ENCODE assay signal across 8 mouse cellular contexts in the genomic region with DNA sequence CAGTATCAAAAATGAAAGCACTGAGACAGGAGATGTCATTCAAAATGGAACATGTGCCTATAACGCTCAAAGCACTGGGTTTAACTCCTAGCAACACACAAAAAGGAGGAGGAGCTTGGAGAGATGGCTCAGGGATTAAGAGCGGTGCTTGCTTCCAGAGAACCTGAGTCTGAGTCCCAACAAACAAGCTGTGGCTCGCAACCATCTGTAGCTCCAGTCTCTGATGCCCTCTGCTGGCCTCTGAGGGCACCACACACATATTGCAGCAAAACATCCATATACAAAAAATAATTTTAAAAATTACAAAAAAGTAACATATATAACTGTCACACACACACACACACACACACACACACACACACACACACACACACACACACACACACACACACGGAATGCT. TPM values are rescaled to one million over a fixed set of nuclear protein-coding genes. Genes with fewer than 3 reads are reported as not detected.
DNase-seq lines count a peak whose midpoint lies in the region; ATAC-seq and TF ChIP-seq lines count a peak whose summit lies in the region.

No protein-coding gene starts in this region.

- no peak overlapping the region for H3K4me2 ChIP-seq in midbrain, postnatal 0 days (ENCODE audit: low read depth, low read length, poor library complexity, severe bottlenecking)
- H3K4me2 ChIP-seq in midbrain, embryonic 13.5 days (replicated peaks), result no peak overlapping the region
- H3K4me2 ChIP-seq in hindbrain, embryonic 14.5 days (replicated peaks), result no peak overlapping the region

- no peaks in the 10 kb centered on the region for H3K4me1 ChIP-seq in midbrain, postnatal 0 days (ENCODE audit: insufficient read depth, low read length)
- H3K4me1 ChIP-seq in midbrain, embryonic 13.5 days (replicated peaks), result no peaks in the 10 kb centered on the region
- no peaks in the 10 kb centered on the region for H3K4me1 ChIP-seq in small intestine, adult 2 months (ENCODE audit: control insufficient read depth, insufficient read depth, insufficient read length, low read length)
- H3K4me1 ChIP-seq in hindbrain, embryonic 14.5 days (replicated peaks; ENCODE audit: control insufficient read depth, insufficient read depth, low read length), result no peaks in the 10 kb centered on the region

- ATAC-seq in midbrain, postnatal 0 days (ENCODE audit: low FRiP score), result no peak
- no peak for ATAC-seq in midbrain, embryonic 13.5 days
- no peak for ATAC-seq in hindbrain, embryonic 14.5 days (ENCODE audit: low FRiP score)

- no peaks in the 10 kb centered on the region for H3K27me3 ChIP-seq in midbrain, postnatal 0 days (ENCODE audit: insufficient read depth, low read length)
- no peaks in the 10 kb centered on the region for H3K27me3 ChIP-seq in midbrain, embryonic 13.5 days
- H3K27me3 ChIP-seq in small intestine, adult 2 months (ENCODE audit: control insufficient read depth, insufficient read depth, low read length), result no peaks in the 10 kb centered on the region
- no peaks in the 10 kb centered on the region for H3K27me3 ChIP-seq in hindbrain, embryonic 14.5 days (ENCODE audit: control insufficient read depth, insufficient read depth, low read length)

- peak; percentile 9 to 11 for DNase-seq in frontal cortex, postnatal 36 days (ENCODE audit: low spot score in 2 of 2)
- no peak for DNase-seq in frontal cortex, postnatal 10 days (ENCODE audit: low spot score in 2 of 2)
- DNase-seq in midbrain, postnatal 0 days (ENCODE audit: low spot score), result peak; percentile 51
- DNase-seq in ZHBTc4 (ENCODE audit: low read depth, low spot score), result peak; percentile 74
- peak; percentile 9 for DNase-seq in layer of hippocampus, adult 9-10 months (ENCODE audit: low spot score)
- DNase-seq in hindbrain, embryonic 14.5 days (ENCODE audit: low spot score), result no peak

- peak; percentile 66 for TF ChIP-seq CTCF in midbrain, postnatal 0 days (IDR thresholded peaks at IDR 0.05)
- TF ChIP-seq CTCF in small intestine, adult 2 months (IDR thresholded peaks at IDR 0.05; ENCODE audit: extremely low read depth, insufficient read length, insufficient replicate concordance, low read depth, low read length), result peak; percentile 65; the same call in 1 of the 2 replicates

- no peak for TF ChIP-seq POLR2A in small intestine, adult 2 months (IDR thresholded peaks at IDR 0.05; ENCODE audit: low read depth, low read length)

- H3K36me3 ChIP-seq in midbrain, postnatal 0 days (ENCODE audit: insufficient read depth, low read length), result no peaks in the 10 kb centered on the region
- peaks cover 23% of the 10 kb centered on the region for H3K36me3 ChIP-seq in midbrain, embryonic 13.5 days
- H3K36me3 ChIP-seq in small intestine, adult 2 months (ENCODE audit: control insufficient read depth, insufficient read depth, low read length), result peaks cover 1% of the 10 kb centered on the region
- no peaks in the 10 kb centered on the region for H3K36me3 ChIP-seq in hindbrain, embryonic 14.5 days (replicated peaks; ENCODE audit: control insufficient read depth, insufficient read depth)

- no peak overlapping the region for H3K9ac ChIP-seq in midbrain, postnatal 0 days (replicated peaks; ENCODE audit: low read length, poor library complexity, severe bottlenecking)
- no peak overlapping the region for H3K9ac ChIP-seq in midbrain, embryonic 13.5 days (replicated peaks)
- H3K9ac ChIP-seq in hindbrain, embryonic 14.5 days, result no peak overlapping the region

- no peak overlapping the region for H3K4me3 ChIP-seq in midbrain, postnatal 0 days (ENCODE audit: low read depth, low read length)
- no peak overlapping the region for H3K4me3 ChIP-seq in midbrain, embryonic 13.5 days (replicated peaks)
- no peak overlapping the region for H3K4me3 ChIP-seq in small intestine, adult 2 months (ENCODE audit: low read depth, low read length)
- no peak overlapping the region for H3K4me3 ChIP-seq in hindbrain, embryonic 14.5 days (replicated peaks; ENCODE audit: low read length)

- H3K9me3 ChIP-seq in midbrain, postnatal 0 days (ENCODE audit: low read length), result no peaks in the 10 kb centered on the region
- H3K9me3 ChIP-seq in midbrain, embryonic 13.5 days, result 0 out of 2 replicates have a peak, but pooled peaks cover 2% of the 10 kb centered on the region
- no peaks in the 10 kb centered on the region for H3K9me3 ChIP-seq in hindbrain, embryonic 14.5 days (ENCODE audit: control insufficient read depth, low read length)

- no peak overlapping the region for H3K27ac ChIP-seq in midbrain, postnatal 0 days (ENCODE audit: low read depth, low read length)
- H3K27ac ChIP-seq in midbrain, embryonic 13.5 days, result no peak overlapping the region
- H3K27ac ChIP-seq in small intestine, adult 2 months (ENCODE audit: insufficient read depth, low read depth, low read length), result no peak overlapping the region
- H3K27ac ChIP-seq in hindbrain, embryonic 14.5 days, result no peak overlapping the region

- WGBS in midbrain, postnatal 0 days, result 83% methylated on average over 4 of the region's 4 CpGs
- 67% methylated on average over 4 of the region's 4 CpGs for WGBS in midbrain, embryonic 13.5 days
- WGBS in small intestine, adult 2 months, result 85% methylated on average over 4 of the region's 4 CpGs
- WGBS in hindbrain, embryonic 14.5 days, result 73% methylated on average over 4 of the region's 4 CpGs

RNA-seq across cellular contexts. Expression of gene Fanca, which starts 28.2 kb away (rescaled TPM):
- 4.2 and 17.6 TPM in 2 replicates for total RNA-seq in midbrain, postnatal 0 days (2014; rRNA removed)
- polyA plus RNA-seq in midbrain, postnatal 0 days (2015; fragmentation: Nextera tagmentation; extraction: Ambion mirVana), result 3.0 and 3.3 TPM in 2 replicates
- polyA plus RNA-seq in midbrain, embryonic 13.5 days (2015; fragmentation: Nextera tagmentation; extraction: Ambion mirVana), result 14.0 and 15.2 TPM in 2 replicates
- polyA plus RNA-seq in small intestine, adult 2 months (2012; rRNA removed), result 10.9 and 14.1 TPM in 2 replicates
- polyA plus RNA-seq in hindbrain, embryonic 14.5 days (2014; fragmentation: Nextera tagmentation; extraction: Ambion mirVana), result 7.4 and 8.3 TPM in 2 replicates

RNA-seq across cellular contexts. Expression of gene Vps9d1, which starts 36.0 kb away (rescaled TPM):
- 77.4 and 88.9 TPM in 2 replicates for total RNA-seq in midbrain, postnatal 0 days (2014; rRNA removed)
- 66.1 and 70.7 TPM in 2 replicates for polyA plus RNA-seq in midbrain, postnatal 0 days (2015; fragmentation: Nextera tagmentation; extraction: Ambion mirVana)
- polyA plus RNA-seq in midbrain, embryonic 13.5 days (2015; fragmentation: Nextera tagmentation; extraction: Ambion mirVana), result 51.5 and 53.4 TPM in 2 replicates
- 48.3 and 106 TPM in 2 replicates for polyA plus RNA-seq in small intestine, adult 2 months (2012; rRNA removed)
- polyA plus RNA-seq in hindbrain, embryonic 14.5 days (2014; fragmentation: Nextera tagmentation; extraction: Ambion mirVana), result 57.7 and 58.8 TPM in 2 replicates

RNA-seq across cellular contexts. Expression of gene Zfp276, which starts 36.2 kb away (rescaled TPM):
- total RNA-seq in midbrain, postnatal 0 days (2014; rRNA removed), result 37.9 and 42.1 TPM in 2 replicates
- 15.4 and 17.8 TPM in 2 replicates for polyA plus RNA-seq in midbrain, postnatal 0 days (2015; fragmentation: Nextera tagmentation; extraction: Ambion mirVana)
- 23.6 and 26.3 TPM in 2 replicates for polyA plus RNA-seq in midbrain, embryonic 13.5 days (2015; fragmentation: Nextera tagmentation; extraction: Ambion mirVana)
- polyA plus RNA-seq in small intestine, adult 2 months (2012; rRNA removed), result 20.8 and 33.8 TPM in 2 replicates
- polyA plus RNA-seq in hindbrain, embryonic 14.5 days (2014; fragmentation: Nextera tagmentation; extraction: Ambion mirVana), result 18.5 and 19.5 TPM in 2 replicates

RNA-seq across cellular contexts. Expression of gene Spire2, which starts 42.3 kb away (rescaled TPM):
- total RNA-seq in midbrain, postnatal 0 days (2014; rRNA removed), result 35.7 and 44.1 TPM in 2 replicates
- 28.0 and 28.2 TPM in 2 replicates for polyA plus RNA-seq in midbrain, postnatal 0 days (2015; fragmentation: Nextera tagmentation; extraction: Ambion mirVana)
- polyA plus RNA-seq in midbrain, embryonic 13.5 days (2015; fragmentation: Nextera tagmentation; extraction: Ambion mirVana), result 31.8 and 38.7 TPM in 2 replicates
- polyA plus RNA-seq in small intestine, adult 2 months (2012; rRNA removed), result 20.9 and 56.2 TPM in 2 replicates
- 32.4 and 33.1 TPM in 2 replicates for polyA plus RNA-seq in hindbrain, embryonic 14.5 days (2014; fragmentation: Nextera tagmentation; extraction: Ambion mirVana)

RNA-seq across cellular contexts. Expression of gene Spata2l, which starts 54.1 kb away (rescaled TPM):
- total RNA-seq in midbrain, postnatal 0 days (2014; rRNA removed), result 13.6 and 19.6 TPM in 2 replicates
- 14.3 and 16.8 TPM in 2 replicates for polyA plus RNA-seq in midbrain, postnatal 0 days (2015; fragmentation: Nextera tagmentation; extraction: Ambion mirVana)
- polyA plus RNA-seq in midbrain, embryonic 13.5 days (2015; fragmentation: Nextera tagmentation; extraction: Ambion mirVana), result 2.7 and 2.8 TPM in 2 replicates
- polyA plus RNA-seq in small intestine, adult 2 months (2012; rRNA removed), result 11.8 and 19.0 TPM in 2 replicates
- polyA plus RNA-seq in hindbrain, embryonic 14.5 days (2014; fragmentation: Nextera tagmentation; extraction: Ambion mirVana), result 8.4 and 9.1 TPM in 2 replicates

Comparison
In these comparisons a context has a peak if more than half of its experiments do, and no peak if none do; other contexts are left out.
1. DNase-seq: peak in frontal cortex, postnatal 36 days (2 of 2), midbrain, postnatal 0 days (single experiment), ZHBTc4 (single experiment) and layer of hippocampus, adult 9-10 months (single experiment); none in frontal cortex, postnatal 10 days (0 of 2) and hindbrain, embryonic 14.5 days (single experiment).